Mouse (Mus musculus) cerebellum, postnatal 25 days (tissue): Measurements from ENCODE around the gene Usp13.
A peak's percentile ranks its signal among the peaks of the same experiment; 100 is the strongest.

Source experiments
- DNase-seq, 2 experiments: peaks; one replicate each; pipeline ENCODE4 v3.0.0; 2021; ENCODE audit warnings: mixed read lengths in 2 of 2

Usp13 gene

GRCm38 (mm10) chr3:32817357-32818326 is at the start of gene Usp13:
TSS of gene Usp13 (plus strand) at chr3:32817546.
- peak; percentile 79 to 84 for DNase-seq

GRCm38 (mm10) chr3:32770781-32771180 is 46.6 kb upstream of the Usp13 start:
- no peak for DNase-seq

GRCm38 (mm10) chr3:32817001-32817356 is 367 bp upstream of the Usp13 start:
- peak in 1 of 2 experiments; percentile 13 for DNase-seq

GRCm38 (mm10) chr3:32818327-32818900 is 1.1 kb downstream of the Usp13 start:
- DNase-seq = peak; percentile 17 to 21

GRCm38 (mm10) chr3:32822620-32823019 is 5.3 kb downstream of the Usp13 start:
- DNase-seq = no peak

GRCm38 (mm10) chr3:32824923-32825322 is 7.6 kb downstream of the Usp13 start:
- DNase-seq = no peak

- DNase-seq = no peak
Observed at GRCm38 (mm10) chr3:32825964-32826479, 8.7 kb downstream of the Usp13 start.

- DNase-seq = peak; percentile 43 to 59
Observed at GRCm38 (mm10) chr3:32826701-32827100, 9.4 kb downstream of the Usp13 start.

- DNase-seq = no peak
Observed at GRCm38 (mm10) chr3:32833871-32834270, 16.5 kb downstream of the Usp13 start.

- DNase-seq = no peak
Observed at GRCm38 (mm10) chr3:32837847-32838246, 20.5 kb downstream of the Usp13 start.

- DNase-seq = no peak
Observed at GRCm38 (mm10) chr3:32856362-32857107, 39.2 kb downstream of the Usp13 start.

GRCm38 (mm10) chr3:32871081-32871480 is 53.7 kb downstream of the Usp13 start:
- DNase-seq = no peak

GRCm38 (mm10) chr3:32886386-32886785 is 69.0 kb downstream of the Usp13 start:
- DNase-seq = no peak

- no peak for DNase-seq
Observed at GRCm38 (mm10) chr3:32888886-32889285, 71.5 kb downstream of the Usp13 start.

GRCm38 (mm10) chr3:32890174-32890573 is 72.8 kb downstream of the Usp13 start:
- no peak for DNase-seq

GRCm38 (mm10) chr3:32903462-32903861 is 86.1 kb downstream of the Usp13 start:
- DNase-seq = no peak

- no peak for DNase-seq
Observed at GRCm38 (mm10) chr3:32904599-32904998, 87.3 kb downstream of the Usp13 start.

- no peak for DNase-seq
Observed at GRCm38 (mm10) chr3:32905850-32906779, 88.8 kb downstream of the Usp13 start.

- DNase-seq = no peak
Observed at GRCm38 (mm10) chr3:32908400-32908799, 91.1 kb downstream of the Usp13 start.

GRCm38 (mm10) chr3:32910071-32910551 is 92.8 kb downstream of the Usp13 start:
- peak in 1 of 2 experiments; percentile 6 for DNase-seq

GRCm38 (mm10) chr3:32924168-32924567 is 106.8 kb downstream of the Usp13 start:
- no peak for DNase-seq
